Mouse (Mus musculus) megakaryocyte, embryonic 14.5 days (primary cell): ENCODE data around the gene Zbtb20.

Source experiments
- FLI1 ChIP-seq: IDR thresholded peaks from 2 replicates; pipeline ENCODE4 v1.6.1; 2012; ENCODE audit warnings: low read length, inconsistent platforms, mixed read lengths
- GATA1 ChIP-seq: IDR thresholded peaks from 3 replicates; pipeline ENCODE4 v1.6.1; 2012; ENCODE audit warnings: mixed read lengths, low read length, inconsistent platforms, borderline replicate concordance

DNA sequence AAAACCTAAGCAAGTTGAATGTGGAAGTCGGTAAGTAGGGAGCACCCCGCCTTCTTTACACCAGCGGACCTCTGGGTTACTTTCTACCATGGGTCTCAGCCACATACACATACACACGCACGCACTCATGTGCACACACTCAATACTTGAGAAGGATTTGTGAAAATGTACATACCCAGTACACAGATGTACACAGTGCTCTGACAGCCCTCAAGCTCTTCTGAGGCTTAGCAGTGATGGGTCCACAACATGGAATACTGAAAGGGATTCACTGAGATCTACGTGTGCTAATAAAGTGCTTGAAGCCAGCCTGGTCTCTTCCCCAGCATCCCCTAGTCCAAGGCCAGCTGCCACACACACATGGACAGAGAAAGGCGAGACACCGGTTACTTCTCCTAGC, 761.6 kb downstream of the Zbtb20 start:
- no peak for TF ChIP-seq GATA1
- TF ChIP-seq FLI1 = no peak
